Mouse (Mus musculus) activated CD4-positive, CD25-positive, alpha-beta regulatory T cell, adult 4 months (primary cell): Measurements from ENCODE around the gene Olfr1329. TPM values are rescaled to one million over a fixed set of nuclear protein-coding genes. Genes with fewer than 3 reads are reported as not detected.
"Not testable (repeated sequence)": the region's sequence is repeated elsewhere in the genome, so short reads cannot be mapped to it uniquely, and the experiment has no call there.

ENCODE experiments used
- ATAC-seq: one replicate; pipeline ENCODE4 v1.8.0; 2017
- polyA plus RNA-seq, 2 experiments: library from polyadenylated mRNA; unstranded; fragments of 100-300 nt; shearing (Covaris generic); gene quantifications; one replicate each; pipeline ENCODE4 v1.2.1; 2017

The Olfr1329 gene
- not detected for polyA plus RNA-seq

- ATAC-seq: not testable (repeated sequence)
Observed at GRCm38 (mm10) chr4:118917365-118917764, at the start of gene Olfr1329. TSS of gene Olfr1329 (minus strand) at chr4:118917465.

- ATAC-seq: no peak
Observed at GRCm38 (mm10) chr4:118961141-118961628, 43.9 kb upstream of the Olfr1329 start, which contains the start of gene Lao1. TSS of gene Lao1 (plus strand) at chr4:118961578.

DNA sequence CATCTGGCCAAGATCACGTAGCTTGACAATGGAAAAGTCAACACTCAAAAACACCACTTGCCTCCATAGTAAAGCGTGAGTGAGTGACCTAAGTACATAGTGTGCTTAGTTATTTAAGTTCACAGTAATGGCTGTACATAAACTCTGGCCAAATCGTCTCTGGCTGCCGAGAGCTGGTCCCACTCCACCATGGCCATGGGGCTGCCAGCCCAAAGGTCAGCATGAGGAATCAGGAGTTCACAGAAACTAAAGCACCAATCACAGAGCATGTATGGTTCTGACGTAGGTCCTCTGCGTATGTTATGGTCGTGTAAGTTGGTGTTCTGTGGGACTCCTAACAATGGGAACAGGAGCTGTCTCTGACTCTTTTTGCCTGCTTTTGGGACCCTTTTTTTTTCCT, 41.5 kb upstream of the Olfr1329 start:
- no peak for ATAC-seq

- no peak for ATAC-seq
Observed at GRCm38 (mm10) chr4:118938512-118938911, 21.2 kb upstream of the Olfr1329 start, which contains the start of gene Olfr1328. TSS of gene Olfr1328 (minus strand) at chr4:118938612.

DNA sequence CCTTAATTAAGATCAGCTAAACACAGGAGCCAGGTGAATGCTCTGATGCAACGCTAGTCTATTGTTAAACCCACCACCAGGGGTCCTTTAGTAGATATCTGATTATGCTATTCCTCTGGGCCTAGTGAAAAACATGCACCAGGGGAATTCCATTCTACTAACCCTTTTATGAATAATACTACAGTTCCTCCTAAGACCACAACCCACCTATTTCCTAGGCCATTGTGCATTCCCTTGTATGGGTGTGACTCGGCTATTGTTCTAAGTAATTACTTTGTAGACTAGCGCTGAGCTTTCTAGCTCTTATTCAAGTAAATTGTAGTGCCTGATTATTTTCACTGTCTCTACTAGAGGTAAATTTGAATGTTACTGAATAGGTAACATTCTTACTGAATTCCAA, 14.1 kb upstream of the Olfr1329 start:
- not testable (repeated sequence) for ATAC-seq

- no peak for ATAC-seq
Observed at GRCm38 (mm10) chr4:118901981-118902380, 15.3 kb downstream of the Olfr1329 start.

DNA sequence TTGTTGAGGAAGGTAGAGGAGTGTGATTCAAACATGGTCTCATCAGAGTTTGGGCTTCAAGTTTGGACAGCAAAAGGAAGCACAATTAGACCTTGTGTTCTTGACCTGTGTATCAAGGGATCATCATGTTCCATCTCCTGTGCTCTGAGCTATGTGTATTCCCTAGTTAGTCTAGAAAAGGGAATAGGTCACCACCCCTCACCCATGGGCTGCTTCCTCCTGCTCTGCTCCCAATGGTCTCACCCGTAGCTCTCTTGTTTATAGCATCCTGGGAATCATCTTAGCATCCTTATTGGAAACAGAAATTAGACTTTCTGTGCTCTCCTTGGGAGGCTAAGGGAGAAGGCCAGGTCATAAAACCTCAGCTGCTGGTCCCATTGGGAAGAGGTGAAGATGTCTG, 29.0 kb downstream of the Olfr1329 start, which contains the start of gene Olfr1330:
Olfr1330 (plus strand) TSS at position 301 of the 400 bp plus-strand sequence.
- no peak for ATAC-seq

DNA sequence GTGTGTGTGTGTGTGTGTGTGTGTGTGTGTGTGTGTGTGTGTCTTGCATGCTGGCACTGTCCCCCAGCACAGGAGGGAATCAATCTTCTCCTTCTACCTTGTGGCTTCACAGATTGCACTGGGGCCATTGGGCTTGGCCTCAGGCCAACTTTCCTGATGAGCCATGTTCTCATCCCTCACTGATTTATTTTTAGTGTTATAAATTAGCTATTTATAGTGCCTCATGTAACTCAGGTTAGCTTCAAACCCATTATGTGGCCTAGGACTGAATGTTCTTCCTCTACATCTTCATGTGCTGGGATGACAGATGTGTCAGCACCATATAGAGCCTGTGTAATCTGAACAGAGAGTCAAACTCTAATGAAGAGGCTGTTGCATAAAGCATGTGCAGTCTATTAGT, 49.7 kb downstream of the Olfr1329 start:
- no peak for ATAC-seq

Other genes with a start within 250 kb of the Olfr1329 start
- not detected for gene Olfr1342, start 224.7 kb downstream of the Olfr1329 start, polyA plus RNA-seq
- not detected for gene Olfr1341, start 213.9 kb downstream of the Olfr1329 start, polyA plus RNA-seq
- gene Olfr1340, start 197.3 kb downstream of the Olfr1329 start, polyA plus RNA-seq: not detected
- gene Olfr1339, start 185.3 kb downstream of the Olfr1329 start, polyA plus RNA-seq: not detected
- under 1 TPM in 1 of 2 experiments, not detected in 1; 0.20 TPM for gene Olfr1338, start 158.7 kb downstream of the Olfr1329 start, polyA plus RNA-seq
- not detected for gene Olfr1337, start 134.9 kb downstream of the Olfr1329 start, polyA plus RNA-seq
- gene Olfr1335, start 107.5 kb downstream of the Olfr1329 start, polyA plus RNA-seq: not detected
- gene Olfr1333, start 81.2 kb downstream of the Olfr1329 start, polyA plus RNA-seq: not detected
- gene Olfr1331, start 52.8 kb downstream of the Olfr1329 start, polyA plus RNA-seq: under 1 TPM in 1 of 2 experiments, not detected in 1; 0.17 TPM
- under 1 TPM in 1 of 2 experiments, not detected in 1; 0.21 TPM for gene Olfr1330, start 28.9 kb downstream of the Olfr1329 start, polyA plus RNA-seq
- not detected for gene Olfr1328, start 21.1 kb upstream of the Olfr1329 start, polyA plus RNA-seq
- gene Lao1, start 44.1 kb upstream of the Olfr1329 start, polyA plus RNA-seq: not detected
- 10 to 100 TPM; 27.6 to 29.1 TPM for gene Slc2a1, start 191.2 kb upstream of the Olfr1329 start, polyA plus RNA-seq